Mouse (Mus musculus): ENCODE measurements around the gene Cpsf2. TPM values are rescaled to one million over a fixed set of nuclear protein-coding genes. Genes with fewer than 3 reads are reported as not detected.

The Cpsf2 gene
- total and polyA plus RNA-seq, 3 experiments: 27.6 to 141 (median 91.8) TPM

DNA sequence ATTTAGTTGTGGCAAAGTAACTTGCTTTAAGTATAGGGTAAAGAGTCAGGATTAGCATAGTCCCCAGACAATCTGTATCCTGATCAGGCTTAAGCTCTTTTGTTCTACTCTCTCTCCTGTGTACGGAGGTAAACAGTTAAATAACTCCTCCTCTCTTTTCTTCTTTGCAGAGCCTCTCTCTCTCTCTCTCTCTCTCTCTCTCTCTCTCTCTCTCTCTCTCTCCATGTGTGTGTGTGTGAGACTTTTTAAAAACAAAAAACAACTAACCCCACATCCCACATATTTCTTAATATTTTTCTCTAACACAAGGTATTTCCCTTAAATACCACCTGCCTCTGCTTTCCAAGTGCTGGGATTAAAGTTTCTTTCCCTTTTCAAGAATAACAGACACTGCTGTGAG, 1.2 kb upstream of the Cpsf2 start:
- H3K27me3 ChIP-seq (ENCODE audit: insufficient read depth, low read length): no peaks in the 10 kb centered on the region
- ATAC-seq (ENCODE audit: extremely low read depth, insufficient number of reproducible peaks, low FRiP score, poor library complexity, severe bottlenecking) (no peak), DNase-seq (ENCODE audit: low spot score) (no peak)
- peaks cover 49% of the 10 kb centered on the region for H3K36me3 ChIP-seq (replicated peaks)
- H3K4me1 ChIP-seq (ENCODE audit: insufficient read depth, low read depth, low read length): peaks cover 64% of the 10 kb centered on the region
- H3K9me3 ChIP-seq (replicated peaks): no peaks in the 10 kb centered on the region
- TF ChIP-seq GATA2 (IDR thresholded peaks at IDR 0.05; ENCODE audit: borderline replicate concordance, low read depth, low read length): no peak
- no peak for TF ChIP-seq CTCF (IDR thresholded peaks at IDR 0.05; ENCODE audit: low read depth, low read length)
- TF ChIP-seq POLR2AphosphoS5 (IDR thresholded peaks at IDR 0.05; ENCODE audit: insufficient replicate concordance, low read depth, low read length): no peak
- TF ChIP-seq GATA1 (IDR thresholded peaks at IDR 0.05; ENCODE audit: borderline replicate concordance, low read length): no peak
- TF ChIP-seq TAL1 (conservative IDR thresholded peaks at IDR 0.05; ENCODE audit: low read depth, low read length): no peak
- peak overlapping the region; percentile 88 for H3K4me3 ChIP-seq (ENCODE audit: low read depth, low read length)

DNA sequence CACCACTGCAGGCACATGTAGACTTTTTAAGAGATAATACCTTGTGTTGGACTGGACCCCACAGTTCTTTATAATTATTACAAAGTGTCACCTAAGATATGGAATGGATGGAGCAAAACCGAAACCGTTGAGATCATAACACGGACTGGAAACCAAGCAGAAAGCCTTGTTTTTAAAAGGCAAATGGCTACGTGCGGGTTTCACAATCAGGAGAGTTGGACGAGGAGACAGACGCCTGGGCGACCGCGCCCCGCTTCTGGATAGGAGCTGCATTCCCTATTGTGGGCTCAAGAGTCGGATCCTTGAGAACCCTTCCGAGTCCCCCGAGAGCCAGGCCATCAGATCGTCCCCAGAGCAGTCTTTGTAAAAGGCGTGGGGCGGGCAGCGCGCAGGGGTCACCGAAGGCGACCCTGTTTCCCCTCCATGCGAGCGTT, 604 bp upstream of the Cpsf2 start:
- no peaks in the 10 kb centered on the region for H3K9me3 ChIP-seq (replicated peaks)
- ATAC-seq (ENCODE audit: extremely low read depth, insufficient number of reproducible peaks, low FRiP score, poor library complexity, severe bottlenecking) (no peak), DNase-seq (ENCODE audit: low spot score) (peak; percentile 29)
- peaks cover 66% of the 10 kb centered on the region for H3K4me1 ChIP-seq (ENCODE audit: insufficient read depth, low read depth, low read length)
- H3K4me3 ChIP-seq (ENCODE audit: low read depth, low read length): peak overlapping the region; percentile 88
- H3K36me3 ChIP-seq (replicated peaks): peaks cover 45% of the 10 kb centered on the region
- no peaks in the 10 kb centered on the region for H3K27me3 ChIP-seq (ENCODE audit: insufficient read depth, low read length)
- TF ChIP-seq CTCF (IDR thresholded peaks at IDR 0.05; ENCODE audit: low read depth, low read length): no peak
- TF ChIP-seq GATA1 (IDR thresholded peaks at IDR 0.05; ENCODE audit: borderline replicate concordance, low read length): no peak
- TF ChIP-seq GATA2 (IDR thresholded peaks at IDR 0.05; ENCODE audit: borderline replicate concordance, low read depth, low read length): no peak
- TF ChIP-seq POLR2AphosphoS5 (IDR thresholded peaks at IDR 0.05; ENCODE audit: insufficient replicate concordance, low read depth, low read length): no peak
- TF ChIP-seq TAL1 (conservative IDR thresholded peaks at IDR 0.05; ENCODE audit: low read depth, low read length): no peak

DNA sequence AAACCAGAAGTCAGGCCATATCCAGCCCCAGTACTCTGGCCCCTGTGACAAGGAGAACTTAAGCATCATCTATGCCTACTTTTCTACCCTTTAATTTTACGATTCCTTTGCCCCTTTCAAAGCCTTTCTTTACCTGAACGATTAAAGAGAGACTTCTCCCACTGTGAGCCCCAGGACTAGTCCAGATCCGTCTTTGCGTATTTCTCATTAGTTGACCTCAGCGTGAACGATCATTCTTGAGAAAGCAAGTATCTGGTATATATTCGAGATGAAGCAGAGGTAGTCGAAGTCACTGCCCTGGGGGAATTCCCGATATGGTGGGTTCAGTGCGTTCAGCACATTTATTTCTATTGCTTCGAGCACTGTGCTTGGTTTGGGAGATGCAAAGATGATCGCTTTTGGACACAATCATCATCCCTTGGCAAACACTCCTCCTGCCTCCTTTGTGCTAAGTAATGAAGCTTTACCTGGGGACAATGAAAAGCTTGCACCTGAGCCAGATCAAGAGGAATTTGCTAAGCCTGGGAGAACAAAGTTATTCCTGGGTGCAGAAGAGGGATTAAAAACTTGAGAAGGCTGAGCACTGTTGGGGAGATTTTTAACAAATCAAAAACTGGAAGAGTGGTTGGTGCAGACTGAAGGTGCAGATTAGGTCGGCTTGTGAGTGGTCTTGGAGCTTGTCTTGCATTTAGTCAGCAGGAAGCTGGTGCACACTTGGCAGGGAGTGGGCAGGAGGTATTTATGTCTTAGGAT, 1.0 kb downstream of the Cpsf2 start:
- H3K9me3 ChIP-seq (replicated peaks): no peaks in the 10 kb centered on the region
- peaks cover 41% of the 10 kb centered on the region for H3K36me3 ChIP-seq (replicated peaks)
- ATAC-seq (ENCODE audit: extremely low read depth, insufficient number of reproducible peaks, low FRiP score, poor library complexity, severe bottlenecking): no peak
- peak overlapping the region; percentile 88 for H3K4me3 ChIP-seq (ENCODE audit: low read depth, low read length)
- TF ChIP-seq POLR2AphosphoS5 (IDR thresholded peaks at IDR 0.05; ENCODE audit: insufficient replicate concordance, low read depth, low read length): no peak
- no peak for TF ChIP-seq GATA1 (IDR thresholded peaks at IDR 0.05; ENCODE audit: borderline replicate concordance, low read length)
- no peak for TF ChIP-seq GATA2 (IDR thresholded peaks at IDR 0.05; ENCODE audit: borderline replicate concordance, low read depth, low read length)
- H3K4me1 ChIP-seq (ENCODE audit: insufficient read depth, low read depth, low read length): peaks cover 68% of the 10 kb centered on the region
- DNase-seq (ENCODE audit: low spot score): no peak
- H3K27me3 ChIP-seq (ENCODE audit: insufficient read depth, low read length): no peaks in the 10 kb centered on the region

- peaks cover 40% of the 10 kb centered on the region for H3K36me3 ChIP-seq (replicated peaks)
- DNase-seq (ENCODE audit: low spot score) (no peak), ATAC-seq (ENCODE audit: extremely low read depth, insufficient number of reproducible peaks, low FRiP score, poor library complexity, severe bottlenecking) (no peak)
- no peaks in the 10 kb centered on the region for H3K27me3 ChIP-seq (ENCODE audit: insufficient read depth, low read length)
- no peak for TF ChIP-seq GATA1 (IDR thresholded peaks at IDR 0.05; ENCODE audit: borderline replicate concordance, low read length)
- TF ChIP-seq CTCF (IDR thresholded peaks at IDR 0.05; ENCODE audit: low read depth, low read length): no peak
- no peak for TF ChIP-seq TAL1 (conservative IDR thresholded peaks at IDR 0.05; ENCODE audit: low read depth, low read length)
- TF ChIP-seq POLR2AphosphoS5 (IDR thresholded peaks at IDR 0.05; ENCODE audit: insufficient replicate concordance, low read depth, low read length): no peak
- TF ChIP-seq GATA2 (IDR thresholded peaks at IDR 0.05; ENCODE audit: borderline replicate concordance, low read depth, low read length): no peak
- H3K9me3 ChIP-seq (replicated peaks): no peaks in the 10 kb centered on the region
- peak overlapping the region; percentile 88 for H3K4me3 ChIP-seq (ENCODE audit: low read depth, low read length)
- H3K4me1 ChIP-seq (ENCODE audit: insufficient read depth, low read depth, low read length): peaks cover 62% of the 10 kb centered on the region
These were observed 1.7 kb downstream of the Cpsf2 start for GRCm38 (mm10) chr12:101977404-101977915.

DNA sequence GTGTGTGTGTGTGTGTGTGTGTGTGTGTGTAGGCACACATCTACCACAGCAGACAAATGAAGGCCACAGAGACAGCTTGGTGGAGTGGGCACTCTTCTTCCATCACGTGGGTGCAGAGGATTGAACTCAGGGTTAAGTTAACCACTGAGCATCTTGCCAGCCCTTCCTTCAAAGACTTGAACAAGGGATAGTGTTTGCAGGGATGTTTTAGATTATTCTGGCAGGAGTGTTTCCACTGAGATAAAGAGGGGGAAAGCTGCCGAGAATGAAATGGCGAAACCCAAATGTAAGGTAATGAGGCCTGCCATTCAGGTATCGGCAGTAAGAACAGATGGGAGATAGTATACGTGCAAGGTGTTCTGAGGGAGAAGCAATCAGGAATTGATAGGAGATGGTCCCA, 2.4 kb downstream of the Cpsf2 start:
- H3K27me3 ChIP-seq (ENCODE audit: insufficient read depth, low read length): no peaks in the 10 kb centered on the region
- H3K36me3 ChIP-seq (replicated peaks): peaks cover 41% of the 10 kb centered on the region
- TF ChIP-seq GATA1 (IDR thresholded peaks at IDR 0.05; ENCODE audit: borderline replicate concordance, low read length) (no peak), GATA2 (IDR thresholded peaks at IDR 0.05; ENCODE audit: borderline replicate concordance, low read depth, low read length) (no peak), CTCF (IDR thresholded peaks at IDR 0.05; ENCODE audit: low read depth, low read length) (no peak), POLR2AphosphoS5 (IDR thresholded peaks at IDR 0.05; ENCODE audit: insufficient replicate concordance, low read depth, low read length) (no peak), TAL1 (conservative IDR thresholded peaks at IDR 0.05; ENCODE audit: low read depth, low read length) (no peak)
- no peaks in the 10 kb centered on the region for H3K9me3 ChIP-seq (replicated peaks)
- DNase-seq (ENCODE audit: low spot score): no peak
- peaks cover 59% of the 10 kb centered on the region for H3K4me1 ChIP-seq (ENCODE audit: insufficient read depth, low read depth, low read length)
- ATAC-seq (ENCODE audit: extremely low read depth, insufficient number of reproducible peaks, low FRiP score, poor library complexity, severe bottlenecking): no peak
- peak overlapping the region; percentile 88; the same call in 1 of the 2 replicates for H3K4me3 ChIP-seq (ENCODE audit: low read depth, low read length)

DNA sequence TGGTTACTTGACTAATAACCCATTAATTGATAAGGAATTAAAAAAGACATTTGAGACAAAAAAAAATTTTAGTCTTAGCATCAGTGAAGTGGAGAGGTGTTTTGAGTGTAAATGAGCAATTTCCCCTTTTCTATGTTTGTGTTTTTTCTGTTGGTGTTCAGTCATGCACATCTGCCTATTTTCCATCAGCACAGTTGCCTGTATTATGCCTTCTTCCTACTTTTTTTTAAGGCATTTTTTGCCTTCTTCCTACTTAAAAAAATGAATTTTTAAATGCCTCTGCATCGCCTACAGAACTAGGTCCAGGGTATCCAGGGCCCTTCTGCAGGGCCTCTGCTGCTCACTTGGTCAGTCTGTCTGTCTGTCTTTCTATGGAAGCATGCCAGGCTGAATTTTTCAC, 2.8 kb downstream of the Cpsf2 start:
- Histone ChIP-seq H3K36me3 (replicated peaks) (peaks cover 41% of the 10 kb centered on the region), H3K27me3 (ENCODE audit: insufficient read depth, low read length) (no peaks in the 10 kb centered on the region), H3K9me3 (replicated peaks) (no peaks in the 10 kb centered on the region), H3K4me3 (ENCODE audit: low read depth, low read length) (peak overlapping the region; percentile 34; the same call in 1 of the 2 replicates), H3K4me1 (ENCODE audit: insufficient read depth, low read depth, low read length) (peaks cover 55% of the 10 kb centered on the region)
- no peak for ATAC-seq (ENCODE audit: extremely low read depth, insufficient number of reproducible peaks, low FRiP score, poor library complexity, severe bottlenecking)
- no peak for DNase-seq (ENCODE audit: low spot score)
- TF ChIP-seq GATA2 (IDR thresholded peaks at IDR 0.05; ENCODE audit: borderline replicate concordance, low read depth, low read length) (no peak), GATA1 (IDR thresholded peaks at IDR 0.05; ENCODE audit: borderline replicate concordance, low read length) (no peak), TAL1 (conservative IDR thresholded peaks at IDR 0.05; ENCODE audit: low read depth, low read length) (no peak), POLR2AphosphoS5 (IDR thresholded peaks at IDR 0.05; ENCODE audit: insufficient replicate concordance, low read depth, low read length) (no peak), CTCF (IDR thresholded peaks at IDR 0.05; ENCODE audit: low read depth, low read length) (no peak)

Measured in G1E (cell line).